Mouse (Mus musculus) intestine, postnatal 0 days (tissue): ENCODE measurements around the gene Atp5g2. TPM values are rescaled to one million over a fixed set of nuclear protein-coding genes. Genes with fewer than 3 reads are reported as not detected.

Experiments used
- ATAC-seq: fragments of 200-750 bp; cut with Nextera tagmentation; 2 replicates; pipeline ENCODE4 v1.8.0; 2017; ENCODE audit warnings: mild to moderate bottlenecking, moderate TSS enrichment, moderate library complexity
- H3K27ac ChIP-seq: fragments of 300-500 bp; sonication (generic); 2 replicates; pipeline ENCODE4 v1.5.1; 2014; ENCODE audit warnings: mild to moderate bottlenecking, low read depth, low read length, moderate library complexity
- H3K27me3 ChIP-seq: fragments of 300-500 bp; sonication (generic); replicated peaks from 2 replicates; pipeline ENCODE4 v1.6.1; 2014; ENCODE audit warnings: low read length, mixed read lengths; ENCODE audit not compliant: control insufficient read depth, insufficient read depth
- H3K36me3 ChIP-seq: fragments of 300-500 bp; sonication (generic); 2 replicates; pipeline ENCODE4 v1.6.1; 2014; ENCODE audit warnings: mild to moderate bottlenecking, moderate library complexity; ENCODE audit not compliant: control insufficient read depth, insufficient read depth
- H3K4me1 ChIP-seq: fragments of 300-500 bp; sonication (generic); replicated peaks from 2 replicates; pipeline ENCODE4 v1.6.1; 2014; ENCODE audit warnings: antibody characterized with exemption, low read length, mixed read lengths; ENCODE audit not compliant: control insufficient read depth, insufficient read depth
- H3K4me2 ChIP-seq: fragments of 300-500 bp; sonication (generic); replicated peaks from 2 replicates; pipeline ENCODE4 v1.6.1; 2014; ENCODE audit warnings: low read depth, mild to moderate bottlenecking, moderate library complexity
- H3K4me3 ChIP-seq: fragments of 300-500 bp; sonication (generic); 2 replicates; pipeline ENCODE4 v1.5.1; 2014; ENCODE audit warnings: low read depth, low read length
- H3K9ac ChIP-seq: fragments of 300-500 bp; sonication (generic); 2 replicates; pipeline ENCODE4 v1.6.1; 2014; ENCODE audit warnings: mild to moderate bottlenecking, low read depth, low read length
- H3K9me3 ChIP-seq: fragments of 300-500 bp; sonication (generic); 2 replicates; pipeline ENCODE4 v1.6.1; 2016; ENCODE audit warnings: mixed run types; ENCODE audit not compliant: control insufficient read depth
- CTCF ChIP-seq: sonication (generic); IDR thresholded peaks from 2 replicates; pipeline ENCODE4 v1.5.1; 2016; ENCODE audit warnings: low read depth, mild to moderate bottlenecking, control low read depth, antibody characterized with exemption, moderate library complexity
- WGBS: fragments of 180-500 bp; shearing (Covaris S2); extraction: QIAGEN DNeasy Blood & Tissue Kit; methylation state at CpG from one replicate; pipeline ENCODE4 v1.1.7; 2014; 5-methylcytosine and 5-hydroxymethylcytosine counted together
- microRNA counts: library from miRNA; unstranded; fragments of <30 nt; microRNA quantifications from one replicate; lab custom pipeline; 2016
- microRNA-seq: library from miRNA; unstranded; fragments of <30 nt; microRNA quantifications from one replicate; pipeline ENCODE4, GENCODE M21; 2016
- polyA plus RNA-seq: library from polyadenylated mRNA; unstranded; fragments of >200 nt; fragmentation: Nextera tagmentation; extraction: Ambion mirVana; gene quantifications from 2 replicates; pipeline ENCODE4 v1.2.1, GENCODE M21; 2015

Atp5g2 gene
- polyA plus RNA-seq, 1 experiment from 2014 or later: 74.5 TPM

DNA sequence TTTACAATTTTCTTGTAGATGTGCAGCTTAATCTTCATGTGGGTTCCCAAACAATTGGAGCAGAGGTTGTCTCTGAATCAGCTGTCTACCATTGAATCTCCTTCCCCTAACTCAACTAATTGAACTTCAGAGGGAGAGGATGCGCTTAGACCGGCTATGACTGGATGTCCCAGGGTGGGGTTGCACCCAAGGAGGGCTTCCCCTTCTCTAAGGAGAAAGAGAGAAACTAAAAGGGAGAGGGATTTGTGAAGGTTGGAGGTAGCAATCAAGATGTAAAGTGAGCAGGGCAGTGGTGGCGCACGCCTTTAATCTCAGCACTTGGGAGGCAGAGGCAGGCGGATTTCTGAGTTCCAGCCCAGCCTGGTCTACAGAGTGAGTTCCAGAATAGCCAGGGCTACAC is 52.7 kb downstream of the Atp5g2 start:
- Histone ChIP-seq H3K4me3 (no peak overlapping the region), H3K36me3 (no peaks in the 10 kb centered on the region), H3K4me1 (0 out of 2 replicates have a peak, but pooled peaks cover 2% of the 10 kb centered on the region), H3K9me3 (no peaks in the 10 kb centered on the region), H3K27me3 (no peaks in the 10 kb centered on the region), H3K4me2 (no peak overlapping the region), H3K9ac (no peak overlapping the region), H3K27ac (no peak overlapping the region)
- 97% methylated on average over 5 of the region's 5 CpGs for WGBS
- ATAC-seq: no peak
- TF ChIP-seq CTCF: no peak

DNA sequence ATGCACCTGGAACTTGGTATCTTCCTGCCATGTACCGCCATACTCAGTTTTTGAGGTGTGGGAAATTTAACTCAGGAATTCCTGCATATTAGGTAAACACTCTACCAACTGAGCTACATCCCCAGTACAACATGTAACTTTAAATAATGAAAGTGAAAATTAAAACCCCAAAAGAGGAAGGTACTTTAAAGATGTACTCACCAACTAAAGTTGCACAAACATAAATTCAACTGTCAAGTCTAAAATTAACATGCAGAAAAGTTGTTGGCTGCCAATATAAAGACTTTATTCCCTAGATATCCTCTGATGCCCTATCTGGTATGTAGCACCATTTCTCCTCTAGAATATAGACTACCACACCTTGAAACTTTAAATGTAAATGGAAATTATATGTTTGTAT is 54.5 kb downstream of the Atp5g2 start:
- 85% methylated on average over 1 of the region's 1 CpGs for WGBS
- H3K4me2 ChIP-seq: no peak overlapping the region
- no peak for ATAC-seq

DNA sequence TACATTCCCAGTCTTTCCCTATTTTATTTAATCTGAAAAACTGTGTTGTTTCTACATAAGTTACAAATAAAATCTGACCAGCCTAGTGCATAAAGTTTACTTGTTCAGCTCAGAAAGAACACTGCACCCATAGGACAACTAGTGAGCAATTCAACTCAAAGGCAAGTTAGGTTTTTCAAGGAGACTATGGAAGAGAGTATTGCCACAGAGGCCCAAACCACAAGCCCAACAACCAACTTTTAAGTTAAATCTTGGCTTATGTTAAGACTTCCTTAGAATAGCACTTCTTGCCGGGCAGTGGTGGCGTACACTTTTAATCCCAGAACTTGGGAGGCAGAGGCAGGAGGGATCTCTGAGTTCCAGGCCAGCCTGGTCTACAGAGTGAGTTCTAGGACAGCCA is 56.0 kb downstream of the Atp5g2 start:
- H3K9ac ChIP-seq: no peak overlapping the region
- 0 out of 2 replicates have a peak, but pooled peaks cover 2% of the 10 kb centered on the region for H3K4me1 ChIP-seq
- no peak for ATAC-seq

More for the DNA sequence above, 54.5 kb downstream of the Atp5g2 start:
- H3K4me1 ChIP-seq: 0 out of 2 replicates have a peak, but pooled peaks cover 2% of the 10 kb centered on the region
- no peaks in the 10 kb centered on the region for H3K9me3 ChIP-seq
- H3K27me3 ChIP-seq: no peaks in the 10 kb centered on the region
- H3K9ac ChIP-seq: no peak overlapping the region
- no peak for TF ChIP-seq CTCF
- no peaks in the 10 kb centered on the region for H3K36me3 ChIP-seq
- H3K4me3 ChIP-seq: no peak overlapping the region
- H3K27ac ChIP-seq: no peak overlapping the region

GRCm38 (mm10) chr15:102614224-102614623 is 57.9 kb downstream of the Atp5g2 start:
- no peaks in the 10 kb centered on the region for H3K9me3 ChIP-seq
- no peak for TF ChIP-seq CTCF
- H3K4me1 ChIP-seq: 0 out of 2 replicates have a peak, but pooled peaks cover 2% of the 10 kb centered on the region
- no peaks in the 10 kb centered on the region for H3K27me3 ChIP-seq
- H3K4me3 ChIP-seq: no peak overlapping the region
- ATAC-seq: no peak
- H3K27ac ChIP-seq: no peak overlapping the region
- H3K36me3 ChIP-seq: no peaks in the 10 kb centered on the region
- no peak overlapping the region for H3K4me2 ChIP-seq
- H3K9ac ChIP-seq: no peak overlapping the region

More for the DNA sequence above, 56.0 kb downstream of the Atp5g2 start:
- TF ChIP-seq CTCF: no peak
- H3K4me2 ChIP-seq: no peak overlapping the region
- H3K9me3 ChIP-seq: no peaks in the 10 kb centered on the region
- 82% methylated on average over 2 of the region's 2 CpGs for WGBS
- no peaks in the 10 kb centered on the region for H3K36me3 ChIP-seq
- no peaks in the 10 kb centered on the region for H3K27me3 ChIP-seq
- no peak overlapping the region for H3K4me3 ChIP-seq
- no peak overlapping the region for H3K27ac ChIP-seq

GRCm38 (mm10) chr15:102612966-102613365 is 59.2 kb downstream of the Atp5g2 start:
- no peak overlapping the region for H3K4me3 ChIP-seq
- H3K27me3 ChIP-seq: no peaks in the 10 kb centered on the region
- no peaks in the 10 kb centered on the region for H3K36me3 ChIP-seq
- H3K4me2 ChIP-seq: no peak overlapping the region
- H3K9ac ChIP-seq: no peak overlapping the region
- no peak for ATAC-seq
- peak; percentile 54 for TF ChIP-seq CTCF
- no peak overlapping the region for H3K27ac ChIP-seq
- no peaks in the 10 kb centered on the region for H3K9me3 ChIP-seq
- H3K4me1 ChIP-seq: 0 out of 2 replicates have a peak, but pooled peaks cover 2% of the 10 kb centered on the region

MicroRNA genes within 50 kb of the gene (microRNA counts, 519-probe panel; counts per million panel counts)
- microRNA mmu-miR-688 (lab: Ali Mortazavi, UCI): not detected

Small RNA genes within 50 kb of the gene (microRNA-seq; reads per million reads assigned to microRNA genes)
- not detected for gene Mir688

Other genes with a start within 250 kb of the Atp5g2 start
- 0.35 and 0.50 TPM in 2 replicates for gene Amhr2, start 227.0 kb downstream of the Atp5g2 start, polyA plus RNA-seq
- gene Prr13, start 213.3 kb downstream of the Atp5g2 start, polyA plus RNA-seq: 394 and 398 TPM in 2 replicates
- 109 and 115 TPM in 2 replicates for gene Pcbp2, start 201.8 kb downstream of the Atp5g2 start, polyA plus RNA-seq
- 3.5 TPM in 1 of 2 replicates, not detected in the other for gene Gm10337, start 168.6 kb downstream of the Atp5g2 start, polyA plus RNA-seq
- gene Map3k12, start 155.3 kb downstream of the Atp5g2 start, polyA plus RNA-seq: 3.1 and 3.5 TPM in 2 replicates
- 50.2 and 50.4 TPM in 2 replicates for gene Tarbp2, start 154.2 kb downstream of the Atp5g2 start, polyA plus RNA-seq
- gene Npff, start 147.4 kb downstream of the Atp5g2 start, polyA plus RNA-seq: 1.1 TPM in 2 replicates
- gene Gm28047, start 47.3 kb downstream of the Atp5g2 start, polyA plus RNA-seq: not detected in 2 replicates
- 15.0 and 17.1 TPM in 2 replicates for gene Atf7, start 46.9 kb downstream of the Atp5g2 start, polyA plus RNA-seq
- 14.2 and 14.4 TPM in 2 replicates for gene Calcoco1, start 49.8 kb upstream of the Atp5g2 start, polyA plus RNA-seq
- not detected in 2 replicates for gene Hoxc13, start 248.8 kb upstream of the Atp5g2 start, polyA plus RNA-seq